8 mouse cellular contexts compared by ENCODE assay signal in the genomic region with DNA sequence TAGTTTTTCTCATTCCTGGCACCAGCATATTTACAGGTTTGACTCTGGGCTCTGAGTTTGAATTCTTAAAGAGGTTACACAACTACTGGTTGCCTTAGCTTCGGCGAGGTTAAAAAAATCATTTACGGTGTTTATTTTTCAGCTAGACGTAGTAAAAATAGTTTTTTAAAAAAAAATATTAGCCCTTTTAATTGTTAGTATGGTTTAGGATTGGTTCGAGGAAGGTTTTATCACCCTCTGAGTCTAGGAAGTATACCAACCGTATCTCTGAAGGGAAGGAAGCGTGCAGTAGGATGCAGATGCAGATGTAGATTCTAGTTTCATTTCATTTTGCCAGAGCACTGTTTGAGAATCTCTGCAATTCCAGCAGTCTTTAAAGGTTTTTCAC. TPM values are rescaled to one million over a fixed set of nuclear protein-coding genes. Genes with fewer than 3 reads are reported as not detected.
A peak's percentile ranks its signal among the peaks of the same experiment; 100 is the strongest.
DNase-seq lines count a peak whose midpoint lies in the region; ATAC-seq and TF ChIP-seq lines count a peak whose summit lies in the region.

No protein-coding gene starts in this region.

- H3K9ac ChIP-seq in forebrain, embryonic 14.5 days (ENCODE audit: low read length), result peak overlapping the region; percentile 94
- peak overlapping the region; percentile 67 for H3K9ac ChIP-seq in liver, embryonic 14.5 days (replicated peaks)

- ATAC-seq in forebrain, embryonic 14.5 days, result no peak
- no peak for ATAC-seq in liver, embryonic 14.5 days (ENCODE audit: insufficient read depth)

- TF ChIP-seq POLR2A in cerebellum, adult 2 months (IDR thresholded peaks at IDR 0.05; ENCODE audit: borderline replicate concordance, insufficient read depth, low read length), result no peak

- H3K4me1 ChIP-seq in cerebellum, adult 2 months (ENCODE audit: control insufficient read depth, insufficient read depth, low read length), result no peaks in the 10 kb centered on the region
- peaks cover 9% of the 10 kb centered on the region for H3K4me1 ChIP-seq in forebrain, embryonic 14.5 days (ENCODE audit: control insufficient read depth, insufficient read depth, low read length)
- peaks cover 11 to 17% of the 10 kb centered on the region in 2 experiments for H3K4me1 ChIP-seq in liver, embryonic 14.5 days (replicated peaks; ENCODE audit: control insufficient read depth in 2 of 2, insufficient read depth in 2 of 2, low read length in 1 of 2)

- peak overlapping the region; percentile 69 for H3K4me3 ChIP-seq in cerebellum, adult 2 months (replicated peaks; ENCODE audit: insufficient read depth, low read depth, low read length)
- H3K4me3 ChIP-seq in forebrain, embryonic 14.5 days (ENCODE audit: low read depth, low read length), result peak overlapping the region; percentile 79
- peak overlapping the region; percentile 67 to 75 for H3K4me3 ChIP-seq in liver, embryonic 14.5 days (ENCODE audit: insufficient read depth in 1 of 2, low read depth in 2 of 2, low read length in 2 of 2)

- H3K9me3 ChIP-seq in forebrain, embryonic 14.5 days (replicated peaks; ENCODE audit: control insufficient read depth, low read length), result no peaks in the 10 kb centered on the region
- no peaks in the 10 kb centered on the region for H3K9me3 ChIP-seq in liver, embryonic 14.5 days (ENCODE audit: control insufficient read depth, low read length)

- WGBS in cerebellum, adult 2 months, result 1% methylated on average over 7 of the region's 7 CpGs
- WGBS in forebrain, embryonic 14.5 days, result 8% methylated on average over 7 of the region's 7 CpGs
- WGBS in liver, embryonic 14.5 days (ENCODE audit: insufficient replicate concordance), result 1% methylated on average over 7 of the region's 7 CpGs

- peak overlapping the region; percentile 75 for H3K4me2 ChIP-seq in forebrain, embryonic 14.5 days (ENCODE audit: low read length)
- H3K4me2 ChIP-seq in liver, embryonic 14.5 days (ENCODE audit: low read depth), result peak overlapping the region; percentile 93

- no peaks in the 10 kb centered on the region for H3K36me3 ChIP-seq in forebrain, embryonic 14.5 days (ENCODE audit: control insufficient read depth, insufficient read depth, low read length)
- no peaks in the 10 kb centered on the region for H3K36me3 ChIP-seq in liver, embryonic 14.5 days (replicated peaks; ENCODE audit: control insufficient read depth, insufficient read depth, low read depth)

- TF ChIP-seq EP300 in liver, embryonic 14.5 days (IDR thresholded peaks at IDR 0.05; ENCODE audit: low read depth), result no peak

- H3K27ac ChIP-seq in cerebellum, adult 2 months (ENCODE audit: insufficient read depth, low read length), result 0 out of 2 replicates have a peak overlapping the region, but pooled peaks have one; percentile 37
- H3K27ac ChIP-seq in forebrain, embryonic 14.5 days (ENCODE audit: low read depth, low read length), result no peak overlapping the region
- peak overlapping the region; percentile 94 for H3K27ac ChIP-seq in liver, embryonic 14.5 days

- no peak for DNase-seq in cerebellum, adult 2 months
- DNase-seq in cerebellum, adult 11 months, result no peak
- peak; percentile 54 for DNase-seq in 3T3-L1 (ENCODE audit: low read depth, low spot score)
- no peak for DNase-seq in forebrain, embryonic 14.5 days (ENCODE audit: low spot score)
- no peak for DNase-seq in liver, embryonic 14.5 days (ENCODE audit: low read depth in 3 of 3, low spot score in 3 of 3)
- DNase-seq in left cerebral cortex, postnatal 14 days (ENCODE audit: low spot score in 2 of 2), result no peak
- DNase-seq in B cell, adult 2 months, result no peak
- no peak for DNase-seq in gastrocnemius, adult 18-20 months (ENCODE audit: low spot score)

- no peak for TF ChIP-seq CTCF in cerebellum, adult 2 months (IDR thresholded peaks at IDR 0.05; ENCODE audit: borderline replicate concordance, insufficient read depth, low read depth, low read length)
- no peak for TF ChIP-seq CTCF in liver, embryonic 14.5 days (IDR thresholded peaks at IDR 0.05; ENCODE audit: low read depth)

- intact Hi-C loops in left cerebral cortex, postnatal 14 days (cut with DNase I), result loop anchor here (2.0 kb wide), 1 partner anchor 53 kb away; the partner anchor contains the start of gene Phtf1

- H3K27me3 ChIP-seq in cerebellum, adult 2 months (ENCODE audit: control insufficient read depth, insufficient read depth, low read length), result no peaks in the 10 kb centered on the region
- no peaks in the 10 kb centered on the region for H3K27me3 ChIP-seq in forebrain, embryonic 14.5 days (replicated peaks; ENCODE audit: control insufficient read depth, insufficient read depth, low read length)
- H3K27me3 ChIP-seq in liver, embryonic 14.5 days (ENCODE audit: control insufficient read depth, insufficient read depth, low read length), result no peaks in the 10 kb centered on the region

RNA-seq across cellular contexts. Expression of gene Rsbn1, which starts 1.6 kb away (rescaled TPM):
- polyA plus RNA-seq in cerebellum, adult 2 months (2012; rRNA removed), result 14.5 and 15.2 TPM in 2 replicates
- polyA plus RNA-seq in forebrain, embryonic 14.5 days (2014; fragmentation: Nextera tagmentation; extraction: Ambion mirVana), result 19.0 and 23.7 TPM in 2 replicates
- 2.6 and 3.3 TPM in 2 replicates for polyA plus RNA-seq in liver, embryonic 14.5 days (2012; rRNA removed)
- polyA plus RNA-seq in liver, embryonic 14.5 days (2014; fragmentation: Nextera tagmentation; extraction: Ambion mirVana), result 3.6 and 3.8 TPM in 2 replicates
- 10 to 100 TPM; 18.0 to 18.4 TPM for total RNA-seq in left cerebral cortex, postnatal 14 days (2021)
- 1 to 10 TPM; 6.9 to 7.9 TPM for total RNA-seq in gastrocnemius, adult 18-20 months (2021)

RNA-seq across cellular contexts. Expression of gene Phtf1, which starts 52.4 kb away (rescaled TPM):
- 22.2 and 24.7 TPM in 2 replicates for polyA plus RNA-seq in cerebellum, adult 2 months (2012; rRNA removed)
- polyA plus RNA-seq in forebrain, embryonic 14.5 days (2014; fragmentation: Nextera tagmentation; extraction: Ambion mirVana), result 30.9 and 35.3 TPM in 2 replicates
- polyA plus RNA-seq in liver, embryonic 14.5 days (2012; rRNA removed), result 1.9 and 3.0 TPM in 2 replicates
- 5.9 TPM in 2 replicates for polyA plus RNA-seq in liver, embryonic 14.5 days (2014; fragmentation: Nextera tagmentation; extraction: Ambion mirVana)
- total RNA-seq in left cerebral cortex, postnatal 14 days (2021), result 10 to 100 TPM; 45.5 to 46.2 TPM
- total RNA-seq in gastrocnemius, adult 18-20 months (2021), result 1 to 10 TPM; 3.8 to 4.1 TPM

RNA-seq across cellular contexts. Expression of gene Ptpn22, which starts 55.9 kb away (rescaled TPM):
- 34.7 and 39.4 TPM in 2 replicates for polyA plus RNA-seq in cerebellum, adult 2 months (2012; rRNA removed)
- 0.17 and 0.49 TPM in 2 replicates for polyA plus RNA-seq in forebrain, embryonic 14.5 days (2014; fragmentation: Nextera tagmentation; extraction: Ambion mirVana)
- 0.77 and 1.5 TPM in 2 replicates for polyA plus RNA-seq in liver, embryonic 14.5 days (2012; rRNA removed)
- 1.3 and 1.4 TPM in 2 replicates for polyA plus RNA-seq in liver, embryonic 14.5 days (2014; fragmentation: Nextera tagmentation; extraction: Ambion mirVana)
- under 1 TPM; 0.89 to 0.92 TPM for total RNA-seq in left cerebral cortex, postnatal 14 days (2021)
- total RNA-seq in gastrocnemius, adult 18-20 months (2021), result under 1 TPM; 0.17 to 0.25 TPM

Comparison
In these comparisons a context has a peak if more than half of its experiments do, and no peak if none do; other contexts are left out.
1. RNA of gene Ptpn22, which starts 55.9 kb away (polyA plus RNA-seq): 34.7 to 39.4 TPM in cerebellum, adult 2 months; 0.77 to 1.5 TPM in liver, embryonic 14.5 days and 0.17 to 0.49 TPM in forebrain, embryonic 14.5 days; every median in the first group is over 10 times any median in the second.
2. Peak in every context shown above with its lines, with median percentiles within 50 percentile points of each other: H3K4me3 ChIP-seq.